Mouse (Mus musculus): Measurements from ENCODE around the gene Zbtb20.

DNA sequence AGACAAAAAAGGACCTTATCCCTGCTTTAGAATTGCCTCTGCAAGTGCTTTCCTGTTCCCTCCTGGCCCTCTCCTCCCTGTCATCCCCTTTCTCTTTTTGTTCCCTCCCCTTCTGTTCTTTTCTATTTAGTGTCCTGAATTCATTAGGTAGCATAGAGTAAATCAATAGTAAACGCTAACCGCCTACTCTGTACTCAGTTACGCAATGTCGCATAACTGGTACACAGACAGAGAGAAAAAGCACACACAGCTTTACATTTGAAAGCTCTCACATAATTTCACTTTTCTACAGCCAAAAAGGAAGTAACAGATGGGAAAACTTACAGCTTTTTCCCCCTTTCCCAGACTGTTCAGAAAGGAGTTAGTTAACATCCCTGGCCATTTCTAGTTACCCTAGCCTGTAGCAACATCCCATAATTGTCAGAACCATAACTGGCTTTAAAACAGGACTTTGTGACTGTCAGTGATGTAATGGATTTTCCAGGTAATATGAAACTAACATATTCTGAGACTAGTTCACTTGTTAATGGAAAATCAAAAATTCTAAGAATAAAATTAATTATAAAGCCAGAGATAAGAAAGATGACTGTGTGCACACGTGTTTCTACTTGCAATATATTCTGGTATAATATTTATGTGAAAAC lies 422.4 kb downstream of the Zbtb20 start:
- TF ChIP-seq CTCF (IDR thresholded peaks at IDR 0.05; ENCODE audit: control insufficient read depth, insufficient read depth, insufficient read length), result no peak
- no peak for TF ChIP-seq MYOG (IDR thresholded peaks at IDR 0.05; ENCODE audit: control insufficient read depth, extremely low read depth, insufficient read length)
- TF ChIP-seq USF1 (IDR thresholded peaks at IDR 0.05; ENCODE audit: low read depth), result no peak
- TF ChIP-seq MYOD1 (IDR thresholded peaks at IDR 0.05; ENCODE audit: control insufficient read depth, insufficient read length, low read depth), result no peak

All from C2C12 (cell line).